In the genomic region with DNA sequence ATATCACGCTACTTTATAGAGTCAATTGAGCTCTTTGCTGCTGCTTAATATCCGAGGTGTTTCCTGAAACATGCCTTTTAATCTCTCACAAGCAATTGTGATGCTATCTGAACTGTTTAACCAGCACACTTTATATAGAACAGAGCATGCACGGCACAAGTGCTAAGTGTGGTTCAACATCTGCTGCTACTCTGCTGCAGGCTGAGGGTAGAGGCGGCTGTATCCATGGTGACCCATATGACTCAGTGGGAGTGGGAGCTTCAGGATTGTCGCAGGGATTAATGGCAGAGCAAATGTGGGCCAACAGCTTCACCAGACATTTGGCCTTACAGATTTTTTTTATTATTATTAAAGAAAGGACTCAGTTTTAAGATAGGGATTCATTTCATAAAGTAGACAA, we compare ENCODE assay signal across 12 mouse cellular contexts. TPM values are rescaled to one million over a fixed set of nuclear protein-coding genes. Genes with fewer than 3 reads are reported as not detected.
A peak's percentile ranks its signal among the peaks of the same experiment; 100 is the strongest.
DNase-seq lines count a peak whose midpoint lies in the region; ATAC-seq and TF ChIP-seq lines count a peak whose summit lies in the region.
"Had no signal": no experiment of that assay in that cellular context is flagged by ENCODE, and none has a peak within 500 bp of the region (broad histone marks: within the 10 kb centered on the region; RNA-seq: fewer than 3 reads in every experiment).

No protein-coding gene starts in this region.

- peaks cover 9% of the 10 kb centered on the region for H3K4me1 ChIP-seq in hindbrain, postnatal 0 days (ENCODE audit: insufficient read depth, low read length)
- H3K4me1 ChIP-seq in hindbrain, embryonic 10.5 days (replicated peaks), result peaks cover 4% of the 10 kb centered on the region; the same call in 1 of the 2 replicates
- peaks cover 3% of the 10 kb centered on the region for H3K4me1 ChIP-seq in forebrain, embryonic 13.5 days

- no peak overlapping the region for H3K4me2 ChIP-seq in hindbrain, postnatal 0 days (ENCODE audit: low read depth, low read length)
- no peak overlapping the region for H3K4me2 ChIP-seq in forebrain, embryonic 13.5 days
- no peak overlapping the region for H3K4me2 ChIP-seq in myocyte (ENCODE audit: low read depth)

- no peak for TF ChIP-seq CTCF in hindbrain, postnatal 0 days (IDR thresholded peaks at IDR 0.05; ENCODE audit: low read depth)

- H3K27ac ChIP-seq in hindbrain, postnatal 0 days, result no peak overlapping the region
- H3K27ac ChIP-seq in hindbrain, embryonic 10.5 days, result no peak overlapping the region
- no peak overlapping the region for H3K27ac ChIP-seq in forebrain, embryonic 13.5 days
- H3K27ac ChIP-seq: left cerebral cortex, adult 2 months had no signal

- H3K9me3 ChIP-seq in hindbrain, postnatal 0 days (ENCODE audit: low read length), result no peaks in the 10 kb centered on the region
- H3K9me3 ChIP-seq in hindbrain, embryonic 10.5 days, result no peaks in the 10 kb centered on the region
- no peaks in the 10 kb centered on the region for H3K9me3 ChIP-seq in forebrain, embryonic 13.5 days (replicated peaks)

- intact Hi-C loops in heart, postnatal 10 days (cut with DNase I), result no loop called here

- no peak overlapping the region for H3ac ChIP-seq in myocyte (ENCODE audit: control insufficient read depth, insufficient read length)

- no peak overlapping the region for H3K4me3 ChIP-seq in hindbrain, postnatal 0 days (ENCODE audit: low read length)
- H3K4me3 ChIP-seq in hindbrain, embryonic 10.5 days, result no peak overlapping the region
- no peak overlapping the region for H3K4me3 ChIP-seq in forebrain, embryonic 13.5 days
- H3K4me3 ChIP-seq in myocyte, result no peak overlapping the region
- H3K4me3 ChIP-seq: left cerebral cortex, adult 2 months had no signal

- H3K36me3 ChIP-seq in hindbrain, postnatal 0 days (ENCODE audit: insufficient read depth, low read length), result no peaks in the 10 kb centered on the region
- no peaks in the 10 kb centered on the region for H3K36me3 ChIP-seq in hindbrain, embryonic 10.5 days
- H3K36me3 ChIP-seq in forebrain, embryonic 13.5 days (ENCODE audit: poor library complexity, severe bottlenecking), result no peaks in the 10 kb centered on the region
- H3K36me3 ChIP-seq in myocyte (ENCODE audit: control insufficient read depth, insufficient read depth), result no peaks in the 10 kb centered on the region

- TF ChIP-seq POLR2A in myocyte (IDR thresholded peaks at IDR 0.05; ENCODE audit: insufficient read length, low read depth), result no peak

- DNase-seq in hindbrain, postnatal 0 days (ENCODE audit: low spot score), result peak; percentile 50
- DNase-seq in hindbrain, embryonic 10.5 days (ENCODE audit: low spot score), result no peak
- peak; percentile 88 for DNase-seq in layer of hippocampus, adult 9-11 months
- DNase-seq in urinary bladder, postnatal 10 days (ENCODE audit: low spot score), result no peak
- no peak for DNase-seq in spleen, postnatal 36 days (ENCODE audit: low spot score in 2 of 2)
- no peak for DNase-seq in heart, postnatal 10 days
- DNase-seq: cerebellum, postnatal 25 days; lung, adult 2 months had no signal

- WGBS in hindbrain, postnatal 0 days, result 32% methylated on average over 5 of the region's 5 CpGs
- WGBS in hindbrain, embryonic 10.5 days, result 51% methylated on average over 5 of the region's 5 CpGs
- 48% methylated on average over 5 of the region's 5 CpGs for WGBS in forebrain, embryonic 13.5 days

- no peaks in the 10 kb centered on the region for H3K79me2 ChIP-seq in myocyte (ENCODE audit: control insufficient read depth, insufficient read depth)

- no peaks in the 10 kb centered on the region for H3K27me3 ChIP-seq in hindbrain, postnatal 0 days (ENCODE audit: insufficient read depth, low read length)
- peaks cover 8% of the 10 kb centered on the region; the same call in 1 of the 2 replicates for H3K27me3 ChIP-seq in hindbrain, embryonic 10.5 days (ENCODE audit: insufficient read depth, poor library complexity, severe bottlenecking)
- 0 out of 2 replicates have a peak, but pooled peaks cover 5% of the 10 kb centered on the region for H3K27me3 ChIP-seq in forebrain, embryonic 13.5 days
- H3K27me3 ChIP-seq in myocyte (ENCODE audit: control insufficient read depth, insufficient read depth, insufficient read length), result no peaks in the 10 kb centered on the region
- H3K27me3 ChIP-seq: CH12.LX had no signal

- ATAC-seq in hindbrain, postnatal 0 days, result peak; percentile 79
- peak; percentile 58; the same call in 1 of the 2 replicates for ATAC-seq in forebrain, embryonic 13.5 days

- no peak overlapping the region for H3K9ac ChIP-seq in hindbrain, postnatal 0 days (replicated peaks; ENCODE audit: low read length)
- H3K9ac ChIP-seq in forebrain, embryonic 13.5 days, result no peak overlapping the region

TF ChIP-seq in myocyte, 11 proteins besides CTCF, POLR2A, EP300 and RAD21:
- TF ChIP-seq TCF12 (IDR thresholded peaks at IDR 0.05; ENCODE audit: insufficient read depth, poor library complexity, severe bottlenecking) (no peak), MYOG (IDR thresholded peaks at IDR 0.05; ENCODE audit: control insufficient read depth in 1 of 3, insufficient read depth in 1 of 3, insufficient read length in 2 of 3, low read depth in 2 of 3) (peak in 2 of 3 experiments; percentile 42 to 56), MYOD1 (IDR thresholded peaks at IDR 0.05; ENCODE audit: control insufficient read depth in 1 of 3, insufficient read length in 2 of 3, low read depth in 2 of 3) (peak in 2 of 3 experiments; percentile 51 to 52)

RNA-seq across cellular contexts. Expression of a gene that starts 5.8 kb away (rescaled TPM):
- 7.2 and 8.2 TPM in 2 replicates for total RNA-seq in hindbrain, postnatal 0 days (2014; rRNA removed)
- polyA plus RNA-seq in hindbrain, postnatal 0 days (2015; fragmentation: Nextera tagmentation; extraction: Ambion mirVana), result 4.0 and 4.3 TPM in 2 replicates
- polyA plus RNA-seq in hindbrain, embryonic 10.5 days (2016; fragmentation: Nextera tagmentation; extraction: Ambion mirVana), result 1.3 and 2.0 TPM in 2 replicates
- 4.1 and 4.4 TPM in 2 replicates for polyA plus RNA-seq in forebrain, embryonic 13.5 days (2015; fragmentation: Nextera tagmentation; extraction: Ambion mirVana)
- 1.00 TPM for polyA plus RNA-seq in myocyte (2012; fragmentation: generic; extraction: Trizol)
- 1 to 10 TPM; 5.0 to 6.2 TPM for total RNA-seq in heart, postnatal 10 days (2021)

RNA-seq across cellular contexts. Expression of a gene that starts 36.6 kb away (rescaled TPM):
- total RNA-seq in hindbrain, postnatal 0 days (2014; rRNA removed), result not detected in 2 replicates
- 0.29 and 0.49 TPM in 2 replicates for polyA plus RNA-seq in hindbrain, postnatal 0 days (2015; fragmentation: Nextera tagmentation; extraction: Ambion mirVana)
- polyA plus RNA-seq in hindbrain, embryonic 10.5 days (2016; fragmentation: Nextera tagmentation; extraction: Ambion mirVana), result 0.17 and 0.26 TPM in 2 replicates
- 0.19 and 0.33 TPM in 2 replicates for polyA plus RNA-seq in forebrain, embryonic 13.5 days (2015; fragmentation: Nextera tagmentation; extraction: Ambion mirVana)
- not detected for polyA plus RNA-seq in myocyte (2012; fragmentation: generic; extraction: Trizol)
- total RNA-seq in heart, postnatal 10 days (2021), result not detected
- total RNA-seq: CH12.LX; left cerebral cortex, adult 2 months had no signal

Comparison
In these comparisons a context has a peak if more than half of its experiments do, and no peak if none do; other contexts are left out.
1. DNase-seq: peak in hindbrain, postnatal 0 days (single experiment) and layer of hippocampus, adult 9-11 months (single experiment); none in hindbrain, embryonic 10.5 days (single experiment), urinary bladder, postnatal 10 days (single experiment), spleen, postnatal 36 days (0 of 2) and heart, postnatal 10 days (0 of 2).